ENCODE assay signal across 29 mouse cellular contexts in the genomic region with DNA sequence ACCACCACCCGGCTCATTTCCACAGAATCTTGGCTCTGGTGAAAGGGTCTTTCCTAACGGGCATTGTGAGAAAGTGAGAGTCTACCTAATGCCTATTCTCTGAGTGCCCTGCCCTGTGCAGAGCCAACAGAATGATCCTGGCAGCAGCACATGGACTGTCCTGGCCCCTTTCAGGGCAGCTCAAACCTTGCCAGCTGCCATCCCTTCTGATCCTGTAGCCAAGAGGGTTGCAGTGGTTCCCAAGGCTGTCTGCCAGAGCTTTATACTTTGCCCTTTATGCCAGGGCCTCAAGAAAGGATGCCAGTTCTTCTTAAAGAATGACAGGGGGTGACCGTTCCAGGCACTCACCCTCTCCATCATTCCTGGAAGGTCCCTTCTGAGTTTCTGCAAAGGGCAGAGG. TPM values are rescaled to one million over a fixed set of nuclear protein-coding genes. Genes with fewer than 3 reads are reported as not detected.
DNase-seq lines count a peak whose midpoint lies in the region; ATAC-seq and TF ChIP-seq lines count a peak whose summit lies in the region.
"Had no signal": no experiment of that assay in that cellular context is flagged by ENCODE, and none has a peak within 500 bp of the region (broad histone marks: within the 10 kb centered on the region; RNA-seq: fewer than 3 reads in every experiment).

No protein-coding gene starts in this region.

- peak; percentile 40 to 63 for DNase-seq in cerebellum, postnatal 10 days
- no peak for DNase-seq in cerebellum, adult 8-10 months
- no peak for DNase-seq in hindbrain, embryonic 14.5 days (ENCODE audit: low spot score)
- DNase-seq in liver, adult 2 months (ENCODE audit: extremely low read depth, low read depth, low spot score) = peak; percentile 15
- no peak for DNase-seq in liver, postnatal 0 days
- DNase-seq: B cell, adult 2 months; cerebellum, adult 18-20 months; cerebellum, postnatal 36 days; embryo, embryonic 11 days; gastrocnemius, adult 2 months; heart, postnatal 4 days; kidney, adult 18-20 months; lung, adult 2 months; lung, postnatal 14 days; right cerebral cortex, adult 18-20 months; right cerebral cortex, postnatal 4 days; thymus, postnatal 14 days had no signal

- no peak for TF ChIP-seq CTCF in liver, adult 2 months (IDR thresholded peaks at IDR 0.05; ENCODE audit: low read depth, low read length)
- TF ChIP-seq CTCF in liver, postnatal 0 days (IDR thresholded peaks at IDR 0.05; ENCODE audit: low read depth) = no peak

- no peaks in the 10 kb centered on the region for H3K4me1 ChIP-seq in hindbrain, embryonic 15.5 days (replicated peaks)
- H3K4me1 ChIP-seq in hindbrain, embryonic 14.5 days (replicated peaks; ENCODE audit: control insufficient read depth, insufficient read depth, low read length) = no peaks in the 10 kb centered on the region
- H3K4me1 ChIP-seq in liver, adult 2 months (ENCODE audit: control insufficient read depth, insufficient read depth, low read length) = no peaks in the 10 kb centered on the region
- no peaks in the 10 kb centered on the region for H3K4me1 ChIP-seq in liver, postnatal 0 days (ENCODE audit: insufficient read depth)
- H3K4me1 ChIP-seq: heart, embryonic 15.5 days; liver, embryonic 12.5 days; midbrain, embryonic 15.5 days had no signal

- H3K4me2 ChIP-seq in hindbrain, embryonic 15.5 days = no peak overlapping the region
- no peak overlapping the region for H3K4me2 ChIP-seq in hindbrain, embryonic 14.5 days (replicated peaks)
- H3K4me2 ChIP-seq in liver, postnatal 0 days (ENCODE audit: low read depth, low read length) = no peak overlapping the region
- H3K4me2 ChIP-seq: embryonic facial prominence, embryonic 13.5 days; heart, embryonic 15.5 days; liver, embryonic 12.5 days; midbrain, embryonic 15.5 days had no signal

- no peak for TF ChIP-seq POLR2A in liver, adult 2 months (IDR thresholded peaks at IDR 0.05; ENCODE audit: extremely low read depth, insufficient read depth, low read length)

- H3K4me3 ChIP-seq in hindbrain, embryonic 15.5 days = no peak overlapping the region
- H3K4me3 ChIP-seq in hindbrain, embryonic 14.5 days (replicated peaks; ENCODE audit: low read length) = no peak overlapping the region
- no peak overlapping the region for H3K4me3 ChIP-seq in liver, adult 2 months (ENCODE audit: insufficient read depth, low read depth, low read length)
- H3K4me3 ChIP-seq in liver, postnatal 0 days (ENCODE audit: low read depth, low read length) = no peak overlapping the region
- H3K4me3 ChIP-seq: embryonic facial prominence, embryonic 13.5 days; erythroblast, embryonic 14.5 days; gastrocnemius, adult 2 months; heart, embryonic 15.5 days; left cerebral cortex, adult 2 months; liver, embryonic 12.5 days; midbrain, embryonic 15.5 days; myocyte had no signal

- H3K36me3 ChIP-seq in hindbrain, embryonic 15.5 days = no peaks in the 10 kb centered on the region
- H3K36me3 ChIP-seq in hindbrain, embryonic 14.5 days (replicated peaks; ENCODE audit: control insufficient read depth, insufficient read depth) = 0 out of 2 replicates have a peak, but pooled peaks cover 8% of the 10 kb centered on the region
- H3K36me3 ChIP-seq in liver, adult 2 months (ENCODE audit: control insufficient read depth, insufficient read depth, low read length) = no peaks in the 10 kb centered on the region
- H3K36me3 ChIP-seq in liver, postnatal 0 days (replicated peaks; ENCODE audit: insufficient read depth, low read length) = no peaks in the 10 kb centered on the region
- H3K36me3 ChIP-seq: embryonic facial prominence, embryonic 13.5 days; heart, embryonic 15.5 days; liver, embryonic 12.5 days; midbrain, embryonic 15.5 days had no signal

- no peak overlapping the region for H3K9ac ChIP-seq in hindbrain, embryonic 15.5 days
- no peak overlapping the region for H3K9ac ChIP-seq in hindbrain, embryonic 14.5 days
- H3K9ac ChIP-seq in liver, adult 2 months (ENCODE audit: low read depth, low read length) = no peak overlapping the region
- H3K9ac ChIP-seq in liver, postnatal 0 days (replicated peaks) = no peak overlapping the region
- H3K9ac ChIP-seq: embryonic facial prominence, embryonic 13.5 days; heart, embryonic 15.5 days; liver, embryonic 12.5 days; midbrain, embryonic 15.5 days had no signal

- ATAC-seq in hindbrain, embryonic 15.5 days (ENCODE audit: low FRiP score, low read depth) = peak; percentile 48
- ATAC-seq in hindbrain, embryonic 14.5 days (ENCODE audit: low FRiP score) = no peak; the same call in 1 of the 2 replicates
- ATAC-seq in liver, postnatal 0 days = no peak
- ATAC-seq: inflammation-experienced regulatory T-cells, adult 6 months; liver, embryonic 12.5 days; midbrain, embryonic 15.5 days; Patski had no signal

- H3K79me2 ChIP-seq in liver, adult 2 months (ENCODE audit: control insufficient read depth, insufficient read depth, low read length) = no peaks in the 10 kb centered on the region

- H3K9me3 ChIP-seq in hindbrain, embryonic 15.5 days = no peaks in the 10 kb centered on the region
- H3K9me3 ChIP-seq in hindbrain, embryonic 14.5 days (ENCODE audit: control insufficient read depth, low read length) = no peaks in the 10 kb centered on the region
- H3K9me3 ChIP-seq in liver, postnatal 0 days (ENCODE audit: low read length) = no peaks in the 10 kb centered on the region
- H3K9me3 ChIP-seq: embryonic facial prominence, embryonic 13.5 days; G1E; heart, embryonic 15.5 days; liver, embryonic 12.5 days; midbrain, embryonic 15.5 days had no signal

- no peaks in the 10 kb centered on the region for H3K27me3 ChIP-seq in hindbrain, embryonic 15.5 days
- no peaks in the 10 kb centered on the region for H3K27me3 ChIP-seq in hindbrain, embryonic 14.5 days (ENCODE audit: control insufficient read depth, insufficient read depth, low read length)
- H3K27me3 ChIP-seq in liver, adult 2 months (ENCODE audit: control insufficient read depth, insufficient read depth, low read length) = no peaks in the 10 kb centered on the region
- H3K27me3 ChIP-seq in liver, postnatal 0 days (ENCODE audit: insufficient read depth, low read length) = no peaks in the 10 kb centered on the region
- H3K27me3 ChIP-seq: CH12.LX; heart, embryonic 15.5 days; midbrain, embryonic 15.5 days; Patski had no signal

- H3K27ac ChIP-seq in hindbrain, embryonic 15.5 days (replicated peaks) = no peak overlapping the region
- H3K27ac ChIP-seq in hindbrain, embryonic 14.5 days = no peak overlapping the region
- no peak overlapping the region for H3K27ac ChIP-seq in liver, adult 2 months (replicated peaks; ENCODE audit: insufficient read depth, low read depth, low read length)
- no peak overlapping the region for H3K27ac ChIP-seq in liver, postnatal 0 days (ENCODE audit: low read depth)
- H3K27ac ChIP-seq: embryonic facial prominence, embryonic 13.5 days; gastrocnemius, adult 2 months; heart, embryonic 15.5 days; left cerebral cortex, adult 2 months; liver, embryonic 12.5 days; midbrain, embryonic 15.5 days had no signal

- TF ChIP-seq EP300 in liver, postnatal 0 days (IDR thresholded peaks at IDR 0.05; ENCODE audit: low read depth) = no peak

- 78% methylated on average over 3 of the region's 3 CpGs for WGBS in hindbrain, embryonic 15.5 days
- WGBS in hindbrain, embryonic 14.5 days = 85% methylated on average over 3 of the region's 3 CpGs
- 67% methylated on average over 3 of the region's 3 CpGs for WGBS in liver, adult 2 months
- 74% methylated on average over 3 of the region's 3 CpGs for WGBS in liver, postnatal 0 days (ENCODE audit: insufficient replicate concordance)

RNA-seq across cellular contexts. Expression of a gene that starts 10.4 kb away (rescaled TPM):
- 37.1 and 40.7 TPM in 2 replicates for polyA plus RNA-seq in hindbrain, embryonic 15.5 days (2015; fragmentation: Nextera tagmentation; extraction: Ambion mirVana)
- 19.0 and 28.7 TPM in 2 replicates for polyA plus RNA-seq in hindbrain, embryonic 14.5 days (2014; fragmentation: Nextera tagmentation; extraction: Ambion mirVana)
- total RNA-seq in liver, adult 2 months (2014; rRNA removed) = 0.37 and 1.0 TPM in 2 replicates
- 0.67 and 0.91 TPM in 2 replicates for polyA plus RNA-seq in liver, adult 2 months (2012; rRNA removed)
- polyA plus RNA-seq in liver, postnatal 0 days (2015; fragmentation: Nextera tagmentation; extraction: Ambion mirVana) = 49.5 and 56.3 TPM in 2 replicates

RNA-seq across cellular contexts. Expression of a gene that starts 12.6 kb away (rescaled TPM):
- polyA plus RNA-seq in hindbrain, embryonic 15.5 days (2015; fragmentation: Nextera tagmentation; extraction: Ambion mirVana) = 13.1 and 15.1 TPM in 2 replicates
- polyA plus RNA-seq in hindbrain, embryonic 14.5 days (2014; fragmentation: Nextera tagmentation; extraction: Ambion mirVana) = 4.1 and 5.2 TPM in 2 replicates
- total RNA-seq in liver, adult 2 months (2014; rRNA removed) = 3.4 and 4.1 TPM in 2 replicates
- polyA plus RNA-seq in liver, adult 2 months (2012; rRNA removed) = 4.7 and 9.2 TPM in 2 replicates
- polyA plus RNA-seq in liver, postnatal 0 days (2015; fragmentation: Nextera tagmentation; extraction: Ambion mirVana) = 2.4 and 2.6 TPM in 2 replicates

RNA-seq across cellular contexts. Expression of a gene that starts 36.7 kb away (rescaled TPM):
- polyA plus RNA-seq in hindbrain, embryonic 15.5 days (2015; fragmentation: Nextera tagmentation; extraction: Ambion mirVana) = 2.0 and 3.4 TPM in 2 replicates
- polyA plus RNA-seq in hindbrain, embryonic 14.5 days (2014; fragmentation: Nextera tagmentation; extraction: Ambion mirVana) = 1.2 and 1.9 TPM in 2 replicates
- total RNA-seq in liver, adult 2 months (2014; rRNA removed) = 0.09 TPM in 1 of 2 replicates, not detected in the other
- polyA plus RNA-seq in liver, adult 2 months (2012; rRNA removed) = 0.37 and 0.56 TPM in 2 replicates
- 0.41 and 0.86 TPM in 2 replicates for polyA plus RNA-seq in liver, postnatal 0 days (2015; fragmentation: Nextera tagmentation; extraction: Ambion mirVana)
- total RNA-seq: G1E had no signal
- polyA plus RNA-seq: G1E; inflammation-experienced regulatory T-cells, adult 6 months; Patski had no signal

Comparison
In these comparisons a context has a peak if more than half of its experiments do, and no peak if none do; other contexts are left out.
1. DNase-seq: peak in cerebellum, postnatal 10 days (2 of 2) and liver, adult 2 months (single experiment); none in cerebellum, adult 8-10 months (single experiment), hindbrain, embryonic 14.5 days (single experiment) and liver, postnatal 0 days (single experiment).
2. RNA of a gene that starts 10.4 kb away (polyA plus RNA-seq): 49.5 to 56.3 TPM in liver, postnatal 0 days, 37.1 to 40.7 TPM in hindbrain, embryonic 15.5 days and 19.0 to 28.7 TPM in hindbrain, embryonic 14.5 days; 0.67 to 0.91 TPM in liver, adult 2 months; every median in the first group is over 10 times any median in the second.